Mouse (Mus musculus) thymus, adult 2 months (tissue): ENCODE measurements around the gene Gm5414.

Source experiments
- CTCF ChIP-seq: fragments of 200-500 bp; IDR thresholded peaks from 2 replicates; pipeline ENCODE4 v1.5.1; 2012; ENCODE audit warnings: mild to moderate bottlenecking, control low read depth, low read length, moderate library complexity, borderline replicate concordance; ENCODE audit not compliant: control insufficient read depth, poor library complexity, insufficient read depth; ENCODE audit errors: extremely low read depth
- POLR2A ChIP-seq: fragments of 200-500 bp; IDR thresholded peaks from 2 replicates; pipeline ENCODE4 v1.6.1; 2012; ENCODE audit warnings: mild to moderate bottlenecking, low read length, control low read depth, moderate library complexity; ENCODE audit not compliant: control insufficient read depth, poor library complexity, insufficient read depth; ENCODE audit errors: extremely low read depth

DNA sequence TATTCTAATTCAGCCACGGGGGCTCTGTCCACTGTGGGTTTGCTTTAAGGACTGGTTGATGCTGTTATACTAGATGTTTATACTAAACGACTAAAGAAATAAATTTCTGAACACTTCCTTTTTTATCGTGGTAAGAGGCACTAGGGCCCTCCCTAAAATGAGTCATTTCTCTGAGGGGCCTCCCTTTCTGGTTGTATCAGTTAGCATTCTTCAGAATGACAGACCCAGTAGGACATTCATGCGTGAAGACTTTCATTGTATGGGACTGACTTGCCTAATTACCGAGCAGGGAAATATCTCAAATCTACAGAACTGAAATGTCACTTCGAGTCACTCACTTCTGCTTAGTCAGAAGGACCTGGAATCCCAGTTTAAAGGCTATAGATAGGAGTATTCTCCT is 28.9 kb downstream of the Gm5414 start:
- TF ChIP-seq CTCF = no peak
- TF ChIP-seq POLR2A = no peak
